Mouse (Mus musculus) heart, adult 2 months (tissue): ENCODE measurements around the gene Rpgrip1l.

Source experiments
- CTCF ChIP-seq: fragments of 200-600 bp; IDR thresholded peaks from 2 replicates; pipeline ENCODE4 v1.8.1; 2022; ENCODE audit warnings: antibody characterized with exemption, mild to moderate bottlenecking, moderate library complexity
- EP300 ChIP-seq: fragments of 200-500 bp; IDR thresholded peaks from 2 replicates; pipeline ENCODE4 v1.6.1; 2011; ENCODE audit warnings: low read depth, low read length, control low read depth; ENCODE audit not compliant: insufficient read depth

DNA sequence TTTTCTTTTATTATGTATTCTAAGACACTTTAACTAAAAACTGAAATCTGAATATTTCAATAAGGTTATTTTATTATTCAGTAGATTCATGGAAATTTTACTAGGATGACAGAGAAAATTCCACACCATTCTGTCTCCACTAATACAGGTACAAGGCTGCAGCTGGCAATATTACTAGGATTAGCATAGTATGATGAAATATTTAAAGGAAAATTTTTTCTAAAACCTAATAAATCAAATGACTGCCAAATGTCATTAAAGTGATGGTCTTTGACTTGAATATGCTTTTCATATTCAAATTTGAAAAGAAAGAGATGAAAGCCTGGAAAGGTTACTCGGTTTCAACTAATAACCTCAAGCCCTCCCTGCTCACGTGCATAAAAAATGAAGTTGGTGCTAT is 79.0 kb downstream of the Rpgrip1l start:
- TF ChIP-seq CTCF (no peak), EP300 (no peak)
